Mouse (Mus musculus) fat pad, adult 2 months (tissue): ENCODE measurements around the gene Ager.

Experiments used
- DNase-seq: peaks from one replicate; pipeline ENCODE4 v3.0.0-alpha.2; 2011; ENCODE audit warnings: low read depth, low spot score; ENCODE audit errors: extremely low read depth

Ager gene

GRCm38 (mm10) chr17:34597566-34598095, at the start of gene Ager:
Ager (plus strand) TSS chr17:34597862.
- no peak for DNase-seq

DNA sequence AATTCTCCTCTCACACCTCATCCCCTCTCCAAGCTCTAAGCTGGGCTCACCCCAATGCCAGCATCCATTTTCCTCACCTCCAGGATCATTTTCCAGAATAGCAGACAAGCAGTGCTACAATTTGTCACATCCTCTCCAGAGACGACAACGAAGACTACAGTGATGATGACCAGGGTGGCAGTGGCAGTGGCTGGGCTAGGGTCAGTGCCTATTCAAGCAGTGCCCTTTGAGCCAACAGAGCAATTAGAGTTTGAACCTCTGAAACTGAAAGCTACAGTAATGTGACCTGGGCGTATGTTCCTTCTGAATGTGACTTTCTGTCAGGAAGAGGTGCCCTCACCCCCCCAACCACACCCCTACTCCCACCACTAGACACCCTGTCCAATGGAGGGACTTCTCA, 48.5 kb upstream of the Ager start:
- DNase-seq: no peak

DNA sequence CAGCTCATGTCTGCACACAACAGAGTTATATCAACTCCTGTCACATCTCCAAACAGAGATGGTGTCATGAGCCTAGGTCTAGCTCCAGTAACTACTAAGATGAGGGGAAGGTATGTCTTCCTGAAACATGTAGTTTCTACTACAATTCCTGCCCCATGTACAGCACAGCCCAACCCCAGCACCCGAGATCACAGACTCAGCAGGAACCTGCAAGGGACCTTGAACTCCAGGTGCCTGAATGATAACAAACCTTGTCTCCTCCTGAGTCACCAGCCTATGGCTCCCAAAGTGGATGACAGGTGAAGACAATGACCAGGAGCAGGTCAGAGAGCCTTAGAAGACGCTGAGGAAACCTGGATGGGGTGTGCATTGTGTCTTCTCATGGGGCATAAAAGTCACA, 47.8 kb upstream of the Ager start:
- no peak for DNase-seq

DNA sequence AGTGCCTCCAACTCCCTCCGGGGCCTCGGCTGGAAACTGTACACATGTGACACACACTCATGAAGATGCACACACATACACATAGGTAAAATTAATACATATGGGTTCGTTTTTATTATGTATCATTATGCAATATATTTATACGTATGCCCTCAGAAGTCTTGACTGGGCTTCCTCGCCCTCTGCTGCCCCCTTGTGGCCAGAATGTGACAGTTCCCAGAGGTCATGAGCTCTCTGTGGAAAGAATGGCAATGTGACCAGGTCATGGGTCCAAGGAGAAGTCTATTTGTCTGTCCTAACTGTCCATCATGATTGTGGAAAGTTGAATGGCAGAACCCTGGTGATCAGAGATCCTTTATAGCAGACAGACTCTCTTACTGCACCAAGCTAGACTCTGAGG, 42.2 kb upstream of the Ager start:
- DNase-seq: no peak

DNA sequence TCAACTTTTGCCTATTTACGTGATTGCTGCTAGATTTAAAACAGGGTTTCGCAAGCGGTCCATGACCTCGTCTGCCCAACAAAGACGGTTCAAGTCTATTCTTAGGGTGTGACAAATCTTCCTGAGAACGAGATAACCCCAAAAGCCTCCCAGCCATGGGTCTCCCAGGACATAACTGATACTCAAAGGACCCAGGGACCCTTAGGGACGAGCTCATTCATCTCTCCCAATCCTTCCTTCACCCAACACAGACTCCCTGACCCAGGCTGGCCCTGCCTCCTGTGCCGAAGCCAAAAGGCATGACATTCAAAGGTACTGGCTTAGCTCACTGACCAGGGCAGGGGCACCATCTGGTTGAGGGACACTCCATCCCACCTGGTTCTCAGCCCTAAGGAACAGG, 41.3 kb upstream of the Ager start:
- DNase-seq: no peak

DNA sequence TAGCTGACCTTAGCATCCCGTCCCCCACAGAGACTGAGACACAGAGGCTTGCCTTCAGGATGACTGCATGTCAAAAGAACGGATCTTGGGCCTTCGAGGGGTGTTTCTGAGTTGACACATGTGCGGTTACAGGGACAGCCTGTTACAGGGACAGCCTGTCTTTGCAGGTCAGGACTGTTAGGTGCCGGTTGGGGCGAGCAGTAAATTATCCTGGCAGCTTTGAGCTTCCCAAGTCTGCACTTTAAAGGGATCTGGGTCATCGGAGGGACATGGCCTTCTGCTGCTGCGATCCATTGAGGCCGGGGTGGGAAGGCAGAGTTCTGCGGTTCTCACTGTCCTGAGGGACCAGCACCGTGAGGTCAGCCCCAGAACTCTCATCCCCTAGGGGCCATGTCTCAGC, 40.3 kb upstream of the Ager start:
- DNase-seq: no peak

DNA sequence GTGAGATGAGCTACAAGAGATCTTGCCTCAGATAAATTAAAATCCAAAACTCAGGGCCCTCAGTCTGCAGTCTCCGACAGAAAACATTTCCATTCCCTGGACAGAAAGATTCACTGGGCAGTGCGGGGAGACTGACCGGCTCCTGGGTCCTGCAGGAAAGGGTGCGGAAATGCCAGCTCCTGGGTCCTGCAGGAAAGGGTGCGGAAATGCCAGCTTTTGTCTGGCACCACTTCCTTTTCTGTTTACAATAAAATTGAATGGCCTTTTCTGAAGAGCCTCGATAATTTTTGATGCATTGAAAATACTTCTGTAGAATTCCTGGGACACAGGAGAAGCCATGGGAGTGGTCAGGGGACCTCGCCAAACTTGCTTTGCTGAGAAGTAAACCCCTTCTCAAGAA, 38.5 kb upstream of the Ager start:
- DNase-seq: no peak

GRCm38 (mm10) chr17:34559895-34560294, 37.8 kb upstream of the Ager start:
- no peak for DNase-seq

GRCm38 (mm10) chr17:34560438-34560837, 37.2 kb upstream of the Ager start:
- no peak for DNase-seq

- DNase-seq: no peak
Observed at GRCm38 (mm10) chr17:34561200-34561599, 36.5 kb upstream of the Ager start.

DNA sequence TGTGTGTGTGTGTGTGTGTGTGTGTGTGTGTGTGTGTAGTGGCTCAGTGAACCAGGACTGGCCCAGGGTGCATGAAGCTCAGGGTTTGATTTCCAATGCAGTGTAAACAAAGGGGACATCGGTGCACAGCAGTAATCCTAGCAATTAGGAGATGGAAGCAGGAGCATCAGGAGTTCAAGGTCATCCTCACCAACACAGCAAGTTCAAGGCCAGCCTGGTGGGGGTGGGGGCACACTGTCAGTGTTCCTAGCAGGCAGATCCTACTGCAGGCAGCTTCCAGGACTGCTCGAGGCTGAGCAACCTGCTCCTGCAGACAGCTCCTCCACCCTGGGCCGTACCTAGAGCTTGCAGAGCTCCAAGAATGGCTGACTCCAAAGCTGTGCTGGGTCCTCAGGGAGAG, 35.1 kb upstream of the Ager start:
- no peak for DNase-seq

DNA sequence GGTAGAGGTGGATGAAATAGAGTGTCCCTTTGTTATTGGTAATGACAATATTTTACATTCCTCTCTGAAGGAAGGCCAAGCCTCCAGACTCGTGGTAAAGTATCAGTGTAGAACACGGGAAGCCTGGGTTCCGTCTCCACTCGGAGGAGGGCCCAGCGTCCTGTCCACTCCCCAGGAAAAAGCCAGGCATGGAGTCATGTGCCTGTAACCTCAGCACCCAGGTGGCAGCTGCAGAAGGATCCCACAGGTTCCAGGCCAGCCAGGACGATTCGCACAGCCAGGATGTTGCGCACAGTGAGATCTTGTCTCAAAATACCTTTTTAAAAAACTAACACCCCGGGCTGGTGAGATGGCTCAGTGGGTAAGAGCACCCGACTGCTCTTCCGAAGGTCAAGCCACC, 34.3 kb upstream of the Ager start:
- no peak for DNase-seq

GRCm38 (mm10) chr17:34564003-34564421, 33.6 kb upstream of the Ager start, which contains the start of gene Notch4:
Notch4 (plus strand) TSS chr17:34564268.
- no peak for DNase-seq

DNA sequence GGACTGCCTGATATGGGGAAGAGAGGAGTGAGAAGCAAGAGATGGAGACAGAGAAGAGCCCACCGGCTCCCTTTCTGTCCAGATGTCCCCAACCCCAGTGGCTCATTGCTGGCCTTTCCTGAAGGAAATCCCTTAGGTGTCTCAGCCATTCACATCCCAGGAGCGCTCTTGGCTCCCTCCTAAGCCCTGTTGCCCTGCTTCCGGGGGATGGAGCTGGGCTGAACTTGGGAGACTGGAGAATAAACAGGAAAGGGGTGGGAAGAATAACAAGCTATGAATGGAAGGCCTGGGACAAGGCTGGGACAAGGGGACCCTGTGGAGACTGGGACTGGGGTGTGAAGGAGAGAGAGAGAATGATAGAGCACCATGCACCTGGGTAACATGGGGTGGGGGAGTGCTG, 32.9 kb upstream of the Ager start:
- DNase-seq: no peak

- DNase-seq: no peak
Observed at GRCm38 (mm10) chr17:34567311-34567710, 30.4 kb upstream of the Ager start.

DNA sequence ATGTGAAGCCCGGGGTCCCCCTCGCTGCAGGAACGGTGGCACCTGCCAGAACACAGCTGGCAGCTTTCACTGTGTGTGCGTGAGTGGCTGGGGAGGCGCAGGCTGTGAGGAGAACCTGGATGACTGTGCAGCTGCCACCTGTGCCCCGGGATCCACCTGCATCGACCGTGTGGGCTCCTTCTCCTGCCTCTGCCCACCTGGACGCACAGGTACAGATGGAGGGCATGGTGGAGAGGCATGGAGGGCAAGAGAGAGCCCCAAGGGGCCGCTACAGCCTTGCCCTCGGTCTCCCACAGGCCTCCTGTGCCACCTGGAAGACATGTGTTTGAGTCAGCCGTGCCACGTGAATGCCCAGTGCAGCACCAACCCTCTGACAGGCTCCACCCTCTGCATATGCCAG, 29.2 kb upstream of the Ager start:
- DNase-seq: no peak

- no peak for DNase-seq
Observed at GRCm38 (mm10) chr17:34569919-34570318, 27.7 kb upstream of the Ager start.

DNA sequence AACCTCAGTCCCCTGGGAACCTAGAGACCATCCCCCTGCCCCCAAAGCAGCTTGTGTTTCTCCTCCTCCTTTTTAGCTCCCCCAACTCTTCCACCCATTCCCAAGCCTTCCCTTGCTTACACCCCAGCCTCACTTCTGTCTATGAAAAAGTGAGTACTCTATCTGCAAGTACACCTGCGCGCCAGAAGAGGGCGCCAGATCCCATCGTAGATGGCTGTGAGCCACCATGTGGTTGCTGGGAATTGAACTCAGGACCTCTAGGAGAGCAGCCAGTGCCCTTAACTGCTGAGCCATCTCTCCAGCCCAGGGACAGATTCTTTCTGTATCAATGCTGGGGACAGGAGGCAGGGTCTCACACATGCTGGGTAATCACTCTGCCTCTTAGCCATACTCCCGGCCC, 25.8 kb upstream of the Ager start:
- no peak for DNase-seq

DNA sequence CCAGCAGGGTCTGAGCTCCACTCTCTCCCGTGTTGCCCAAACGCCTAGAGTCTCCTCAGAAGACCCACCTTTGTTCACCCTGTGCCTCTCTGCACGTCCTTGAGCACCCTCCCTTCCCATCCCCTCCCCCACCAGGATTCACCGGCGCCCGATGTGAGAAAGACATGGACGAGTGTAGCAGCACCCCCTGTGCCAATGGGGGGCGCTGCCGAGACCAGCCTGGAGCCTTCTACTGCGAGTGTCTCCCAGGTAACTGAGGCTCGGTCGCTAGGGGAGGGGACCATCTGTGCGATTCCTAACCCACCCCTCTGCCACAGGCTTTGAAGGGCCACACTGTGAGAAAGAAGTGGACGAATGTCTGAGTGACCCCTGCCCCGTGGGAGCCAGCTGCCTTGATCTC, 25.3 kb upstream of the Ager start:
- DNase-seq: no peak

DNA sequence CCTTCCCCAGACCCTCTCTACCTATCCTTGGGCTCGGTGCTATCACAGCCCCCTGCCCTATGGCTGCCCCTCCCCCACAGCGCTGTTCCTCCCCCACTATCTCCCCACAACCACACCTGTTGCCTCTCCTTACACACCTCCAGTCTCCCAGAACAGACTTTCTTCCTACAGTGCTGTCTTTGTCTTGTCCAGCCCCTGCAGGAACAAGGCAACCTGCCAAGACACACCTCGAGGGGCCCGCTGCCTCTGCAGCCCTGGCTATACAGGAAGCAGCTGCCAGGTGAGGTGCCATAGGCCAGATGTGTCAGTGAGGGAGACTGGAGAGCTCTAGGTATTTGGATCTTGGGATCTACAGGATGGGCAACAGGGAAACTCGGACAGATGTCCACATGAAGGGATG, 21.1 kb upstream of the Ager start:
- no peak for DNase-seq

DNA sequence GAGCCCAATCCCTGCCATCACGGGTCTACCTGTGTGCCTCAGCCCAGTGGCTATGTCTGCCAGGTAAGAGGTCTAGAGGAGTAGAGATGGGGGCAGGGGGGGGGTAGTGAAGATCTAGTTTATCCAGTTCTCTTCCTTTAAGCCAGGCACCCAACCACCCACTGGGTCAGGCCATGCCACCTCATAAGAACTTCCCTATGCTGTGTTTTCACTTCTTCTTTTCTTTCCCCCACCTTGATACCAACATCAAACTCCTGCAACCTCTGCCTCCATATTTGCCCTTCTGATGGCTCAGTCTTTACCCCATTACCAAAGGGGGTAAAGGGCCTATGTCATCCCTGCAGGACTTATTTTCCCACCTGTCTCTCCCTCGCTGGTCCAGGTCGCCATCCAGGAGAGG, 19.6 kb upstream of the Ager start:
- DNase-seq: no peak

- no peak for DNase-seq
Observed at GRCm38 (mm10) chr17:34582528-34582927, 15.1 kb upstream of the Ager start.

DNA sequence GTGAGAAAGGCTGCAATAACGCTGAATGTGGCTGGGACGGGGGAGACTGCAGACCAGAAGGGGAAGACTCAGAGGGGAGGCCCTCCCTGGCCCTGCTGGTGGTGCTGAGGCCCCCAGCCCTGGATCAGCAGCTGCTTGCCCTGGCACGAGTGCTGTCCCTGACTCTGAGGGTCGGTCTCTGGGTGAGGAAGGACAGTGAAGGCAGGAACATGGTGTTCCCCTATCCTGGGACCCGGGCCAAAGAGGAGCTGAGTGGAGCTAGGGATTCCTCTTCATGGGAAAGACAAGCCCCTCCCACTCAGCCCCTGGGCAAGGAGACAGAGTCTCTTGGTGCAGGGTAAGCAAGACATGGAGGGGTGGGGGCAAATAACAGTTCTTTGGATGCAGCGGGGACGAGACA, 14.3 kb upstream of the Ager start:
- no peak for DNase-seq

GRCm38 (mm10) chr17:34583819-34584218, 13.8 kb upstream of the Ager start:
- no peak for DNase-seq
